Comparison of ENCODE assay signal across 8 mouse cellular contexts in the genomic region with DNA sequence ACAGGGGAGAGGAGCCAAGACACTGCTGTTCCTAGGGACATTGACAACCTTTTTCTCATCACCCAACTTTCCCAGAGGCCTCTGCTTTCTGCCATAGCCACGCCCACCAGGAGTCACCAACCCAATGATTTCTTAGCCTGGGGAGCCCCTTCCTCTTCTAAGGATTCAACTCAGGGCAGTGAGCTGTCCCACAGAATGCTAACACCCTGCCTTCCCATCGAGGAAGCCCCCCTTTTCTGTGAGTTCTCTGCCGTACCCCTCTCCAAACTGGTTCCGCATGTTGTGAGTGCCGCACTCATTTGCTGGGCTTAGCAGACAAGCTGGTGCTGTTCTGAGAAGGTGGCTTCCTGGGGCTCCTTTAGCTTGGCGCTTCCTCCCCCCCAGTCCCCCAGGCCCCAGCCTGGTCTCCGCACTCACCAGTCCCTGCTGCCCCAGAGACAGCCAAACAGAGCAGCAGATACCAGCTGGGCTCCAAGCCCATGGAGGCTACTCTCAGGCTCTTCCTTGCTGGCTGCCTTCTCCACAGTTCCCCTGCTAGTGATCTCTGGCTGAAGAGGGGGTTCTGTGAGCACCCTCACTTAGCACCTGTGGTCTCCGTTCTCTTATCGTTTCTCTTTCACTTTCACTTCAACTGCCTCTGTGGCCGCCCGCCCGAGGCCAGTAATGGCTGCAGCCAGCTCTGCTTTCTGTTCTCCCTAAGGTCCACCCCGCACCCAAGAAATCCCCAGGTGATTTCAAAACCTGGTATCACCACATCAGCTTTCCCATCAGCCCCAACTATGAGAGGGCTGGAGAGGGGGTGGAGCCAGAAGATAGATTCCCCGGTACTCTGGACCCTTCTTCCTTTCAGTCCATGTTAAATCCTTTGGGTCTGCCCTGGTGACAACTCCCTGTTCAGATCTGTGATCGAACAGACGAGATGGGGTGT. TPM values are rescaled to one million over a fixed set of nuclear protein-coding genes. Genes with fewer than 3 reads are reported as not detected.
DNase-seq lines count a peak whose midpoint lies in the region; ATAC-seq lines count a peak whose summit lies in the region.

A gene (minus strand): TSS at position 744 of the 928 bp plus-strand sequence.

- H3K9ac ChIP-seq in embryonic facial prominence, embryonic 11.5 days (replicated peaks; ENCODE audit: low read length), result peak within 1 kb of the TSS; percentile 72
- peak within 1 kb of the TSS; percentile 92 for H3K9ac ChIP-seq in heart, embryonic 11.5 days (ENCODE audit: low read depth, low read length)
- H3K9ac ChIP-seq in kidney, embryonic 14.5 days (ENCODE audit: low read depth, low read length), result peak within 1 kb of the TSS; percentile 77
- peak within 1 kb of the TSS; percentile 62 for H3K9ac ChIP-seq in liver, embryonic 15.5 days

- peak within 1 kb of the TSS; percentile 36 for H3K4me3 ChIP-seq in embryonic facial prominence, embryonic 11.5 days (ENCODE audit: low read depth, low read length)
- peak within 1 kb of the TSS; percentile 64 for H3K4me3 ChIP-seq in heart, embryonic 11.5 days (ENCODE audit: low read depth, low read length)
- peak within 1 kb of the TSS; percentile 47 for H3K4me3 ChIP-seq in kidney, embryonic 14.5 days (ENCODE audit: low read length)
- peak within 1 kb of the TSS; percentile 66 for H3K4me3 ChIP-seq in liver, embryonic 15.5 days (replicated peaks)

- WGBS in embryonic facial prominence, embryonic 11.5 days, result 6% methylated on average over 16 of the region's 16 CpGs
- WGBS in heart, embryonic 11.5 days (ENCODE audit: insufficient replicate concordance), result 3% methylated on average over 16 of the region's 16 CpGs
- 8% methylated on average over 16 of the region's 16 CpGs for WGBS in kidney, embryonic 14.5 days
- WGBS in liver, embryonic 15.5 days (ENCODE audit: insufficient replicate concordance), result under 1% methylated on average over 16 of the region's 16 CpGs

- peak; percentile 81 for DNase-seq in adrenal gland, postnatal 14 days
- peak; percentile 68 for DNase-seq in embryonic facial prominence, embryonic 11.5 days (ENCODE audit: low spot score)
- peak; percentile 38 for DNase-seq in neural tube, embryonic 10.5 days (ENCODE audit: extremely low spot score, low spot score)
- DNase-seq in testis, postnatal 10 days (ENCODE audit: low spot score), result peak; percentile 78

- peaks cover 2% of the 10 kb centered on the region; the same call in 1 of the 2 replicates for H3K4me1 ChIP-seq in embryonic facial prominence, embryonic 11.5 days (ENCODE audit: control insufficient read depth, insufficient read depth, low read length)
- peaks cover 16% of the 10 kb centered on the region for H3K4me1 ChIP-seq in heart, embryonic 11.5 days (ENCODE audit: control insufficient read depth, insufficient read depth, low read length)
- peaks cover 7% of the 10 kb centered on the region; the same call in 1 of the 2 replicates for H3K4me1 ChIP-seq in kidney, embryonic 14.5 days (ENCODE audit: control insufficient read depth, insufficient read depth, low read length)
- H3K4me1 ChIP-seq in liver, embryonic 15.5 days (replicated peaks), result peaks cover 35% of the 10 kb centered on the region

- no peaks in the 10 kb centered on the region for H3K27me3 ChIP-seq in embryonic facial prominence, embryonic 11.5 days (ENCODE audit: control insufficient read depth, insufficient read depth, low read length)
- no peaks in the 10 kb centered on the region for H3K27me3 ChIP-seq in heart, embryonic 11.5 days (ENCODE audit: control insufficient read depth, insufficient read depth, low read length)
- H3K27me3 ChIP-seq in kidney, embryonic 14.5 days (ENCODE audit: control insufficient read depth, insufficient read depth, low read length), result no peaks in the 10 kb centered on the region
- H3K27me3 ChIP-seq in liver, embryonic 15.5 days, result no peaks in the 10 kb centered on the region

- no peak within 1 kb of the TSS; the same call in 1 of the 2 replicates for H3K27ac ChIP-seq in embryonic facial prominence, embryonic 11.5 days (replicated peaks; ENCODE audit: low read depth, low read length)
- H3K27ac ChIP-seq in heart, embryonic 11.5 days (ENCODE audit: low read depth, low read length), result peak within 1 kb of the TSS; percentile 71
- H3K27ac ChIP-seq in kidney, embryonic 14.5 days (ENCODE audit: low read depth, low read length), result peak within 1 kb of the TSS; percentile 2; the same call in 1 of the 2 replicates
- peak within 1 kb of the TSS; percentile 84 for H3K27ac ChIP-seq in liver, embryonic 15.5 days (replicated peaks)

- no peaks in the 10 kb centered on the region for H3K9me3 ChIP-seq in embryonic facial prominence, embryonic 11.5 days (replicated peaks; ENCODE audit: control insufficient read depth, low read length)
- H3K9me3 ChIP-seq in heart, embryonic 11.5 days (replicated peaks; ENCODE audit: control insufficient read depth, low read length), result no peaks in the 10 kb centered on the region
- no peaks in the 10 kb centered on the region for H3K9me3 ChIP-seq in kidney, embryonic 14.5 days (ENCODE audit: control insufficient read depth, low read length)
- H3K9me3 ChIP-seq in liver, embryonic 15.5 days (replicated peaks), result no peaks in the 10 kb centered on the region

- H3K4me2 ChIP-seq in embryonic facial prominence, embryonic 11.5 days (ENCODE audit: low read depth, low read length), result peak within 1 kb of the TSS; percentile 75
- peak within 1 kb of the TSS; percentile 97 for H3K4me2 ChIP-seq in heart, embryonic 11.5 days
- H3K4me2 ChIP-seq in kidney, embryonic 14.5 days (replicated peaks; ENCODE audit: low read depth, low read length), result peak within 1 kb of the TSS; percentile 59
- peak within 1 kb of the TSS; percentile 86 for H3K4me2 ChIP-seq in liver, embryonic 15.5 days

- ATAC-seq in CD4-positive, CD25-positive, alpha-beta regulatory T cell, adult 4 months, result peak; percentile 70
- ATAC-seq in embryonic facial prominence, embryonic 11.5 days (replicated peaks; ENCODE audit: insufficient number of reproducible peaks, low FRiP score, low TSS enrichment, low read depth), result peak; percentile 49
- peak; percentile 21; the same call in 1 of the 2 replicates for ATAC-seq in heart, embryonic 11.5 days (replicated peaks; ENCODE audit: insufficient number of reproducible peaks, low FRiP score, low TSS enrichment)
- ATAC-seq in kidney, embryonic 14.5 days (ENCODE audit: low FRiP score, low TSS enrichment), result peak; percentile 53; the same call in 1 of the 2 replicates
- peak; percentile 58 for ATAC-seq in liver, embryonic 15.5 days (ENCODE audit: insufficient read depth)

- no peaks in the 10 kb centered on the region for H3K36me3 ChIP-seq in embryonic facial prominence, embryonic 11.5 days (replicated peaks; ENCODE audit: control insufficient read depth, insufficient read depth, low read depth, low read length)
- H3K36me3 ChIP-seq in heart, embryonic 11.5 days (ENCODE audit: control insufficient read depth, insufficient read depth, low read length), result no peaks in the 10 kb centered on the region
- no peaks in the 10 kb centered on the region for H3K36me3 ChIP-seq in kidney, embryonic 14.5 days (ENCODE audit: control insufficient read depth, insufficient read depth, low read length)
- H3K36me3 ChIP-seq in liver, embryonic 15.5 days (replicated peaks), result 0 out of 2 replicates have a peak, but pooled peaks cover 6% of the 10 kb centered on the region

RNA-seq across cellular contexts. Expression of the gene that starts here (rescaled TPM):
- 100 to 1,000 TPM in 1 of 2 experiments, 10 to 100 TPM in 1; 88.2 to 156 TPM for polyA plus RNA-seq in CD4-positive, CD25-positive, alpha-beta regulatory T cell, adult 4 months (2017; shearing (Covaris generic))
- total RNA-seq in adrenal gland, postnatal 14 days (2021), result 12.6 and 14.0 TPM in 2 replicates
- 1.0 and 1.1 TPM in 2 replicates for polyA plus RNA-seq in embryonic facial prominence, embryonic 11.5 days (2014; fragmentation: Nextera tagmentation; extraction: Ambion mirVana)
- 2.0 and 2.2 TPM in 2 replicates for polyA plus RNA-seq in heart, embryonic 11.5 days (2014; fragmentation: Nextera tagmentation; extraction: Ambion mirVana)
- 2.0 and 4.5 TPM in 2 replicates for polyA plus RNA-seq in kidney, embryonic 14.5 days (2014; fragmentation: Nextera tagmentation; extraction: Ambion mirVana)
- polyA plus RNA-seq in liver, embryonic 15.5 days (2015; fragmentation: Nextera tagmentation; extraction: Ambion mirVana), result 8.4 and 9.0 TPM in 2 replicates
